Mouse (Mus musculus) ovary, adult 18-20 months (tissue): Measurements from ENCODE around the gene Foxb1.

Experiments
- DNase-seq: peaks from one replicate; pipeline ENCODE4 v3.0.0; 2022; ENCODE audit warnings: low spot score, mixed read lengths

Foxb1 gene

GRCm38 (mm10) chr9:69760371-69761301, at the start of gene Foxb1:
Gene Foxb1 (minus strand): TSS chr9:69760940.
- DNase-seq: no peak

GRCm38 (mm10) chr9:69790562-69790961, 29.8 kb upstream of the Foxb1 start:
- no peak for DNase-seq

- DNase-seq: no peak
These were observed 19.3 kb upstream of the Foxb1 start for GRCm38 (mm10) chr9:69779996-69780395.

- DNase-seq: no peak
These were observed 9.3 kb upstream of the Foxb1 start for GRCm38 (mm10) chr9:69769949-69770585.

- DNase-seq: no peak
These were observed 8.6 kb upstream of the Foxb1 start for GRCm38 (mm10) chr9:69769091-69769948.

- DNase-seq: no peak
These were observed 7.6 kb upstream of the Foxb1 start for GRCm38 (mm10) chr9:69768136-69768875.

- no peak for DNase-seq
These were observed 6.7 kb upstream of the Foxb1 start for GRCm38 (mm10) chr9:69767421-69767820.

- DNase-seq: no peak
These were observed 6.2 kb upstream of the Foxb1 start for GRCm38 (mm10) chr9:69766936-69767335.

GRCm38 (mm10) chr9:69766301-69766700, 5.6 kb upstream of the Foxb1 start:
- no peak for DNase-seq

- DNase-seq: no peak
These were observed 4.8 kb upstream of the Foxb1 start for GRCm38 (mm10) chr9:69765483-69766050.

- DNase-seq: no peak
These were observed 4.1 kb upstream of the Foxb1 start for GRCm38 (mm10) chr9:69764586-69765482.

- DNase-seq: no peak
These were observed 3.2 kb upstream of the Foxb1 start for GRCm38 (mm10) chr9:69763681-69764585.

GRCm38 (mm10) chr9:69762703-69763102, 2.0 kb upstream of the Foxb1 start:
- no peak for DNase-seq

- no peak for DNase-seq
These were observed 1.5 kb upstream of the Foxb1 start for GRCm38 (mm10) chr9:69762221-69762620.

GRCm38 (mm10) chr9:69761569-69761968, 829 bp upstream of the Foxb1 start:
- no peak for DNase-seq

GRCm38 (mm10) chr9:69759721-69760221, 969 bp downstream of the Foxb1 start:
- no peak for DNase-seq

- DNase-seq: no peak
These were observed 1.7 kb downstream of the Foxb1 start for GRCm38 (mm10) chr9:69758946-69759615.

GRCm38 (mm10) chr9:69758506-69758905, 2.2 kb downstream of the Foxb1 start:
- DNase-seq: no peak
